Mouse (Mus musculus): Measurements from ENCODE around the gene Creb3. TPM values are rescaled to one million over a fixed set of nuclear protein-coding genes. Genes with fewer than 3 reads are reported as not detected.
"Not testable (repeated sequence)": the region's sequence is repeated elsewhere in the genome, so short reads cannot be mapped to it uniquely, and the experiment has no call there.

The Creb3 gene
- polyA plus RNA-seq, 1 experiment from 2014 or later: 47.2 TPM

- no peak for DNase-seq
- no peak overlapping the region for H3K27ac ChIP-seq (ENCODE audit: low read depth)
- H3K27me3 ChIP-seq (ENCODE audit: insufficient read depth, low read length): no peaks in the 10 kb centered on the region
- ATAC-seq (ENCODE audit: insufficient read depth): no peak
- TF ChIP-seq CTCF (IDR thresholded peaks at IDR 0.05; ENCODE audit: low read depth): no peak
- H3K4me2 ChIP-seq: no peak overlapping the region
- H3K4me1 ChIP-seq (ENCODE audit: insufficient read depth): no peaks in the 10 kb centered on the region
- no peak overlapping the region for H3K9ac ChIP-seq
- peaks cover 100% of the 10 kb centered on the region for H3K36me3 ChIP-seq (ENCODE audit: insufficient read depth)
- no peaks in the 10 kb centered on the region for H3K9me3 ChIP-seq (ENCODE audit: low read depth, low read length)
- 89% methylated on average over 9 of the region's 9 CpGs for WGBS
- no peak overlapping the region for H3K4me3 ChIP-seq (ENCODE audit: low read depth, low read length)
Measured at GRCm38 (mm10) chr4:43536031-43536430, 26.1 kb upstream of the Creb3 start.

- Histone ChIP-seq H3K9me3 (ENCODE audit: low read depth, low read length) (no peaks in the 10 kb centered on the region), H3K36me3 (ENCODE audit: insufficient read depth) (peaks cover 100% of the 10 kb centered on the region), H3K4me1 (ENCODE audit: insufficient read depth) (no peaks in the 10 kb centered on the region), H3K4me3 (ENCODE audit: low read depth, low read length) (no peak overlapping the region), H3K4me2 (no peak overlapping the region), H3K27ac (ENCODE audit: low read depth) (no peak overlapping the region), H3K9ac (no peak overlapping the region), H3K27me3 (ENCODE audit: insufficient read depth, low read length) (no peaks in the 10 kb centered on the region)
- no peak for TF ChIP-seq CTCF (IDR thresholded peaks at IDR 0.05; ENCODE audit: low read depth)
- WGBS: 77% methylated on average over 3 of the region's 3 CpGs
- ATAC-seq (ENCODE audit: insufficient read depth) (no peak), DNase-seq (no peak)
Measured at GRCm38 (mm10) chr4:43542044-43542443, 20.1 kb upstream of the Creb3 start.

- Histone ChIP-seq H3K4me1 (ENCODE audit: insufficient read depth) (no peaks in the 10 kb centered on the region), H3K27ac (ENCODE audit: low read depth) (no peak overlapping the region), H3K27me3 (ENCODE audit: insufficient read depth, low read length) (no peaks in the 10 kb centered on the region), H3K4me3 (ENCODE audit: low read depth, low read length) (no peak overlapping the region), H3K4me2 (no peak overlapping the region), H3K36me3 (ENCODE audit: insufficient read depth) (peaks cover 100% of the 10 kb centered on the region), H3K9ac (no peak overlapping the region), H3K9me3 (ENCODE audit: low read depth, low read length) (no peaks in the 10 kb centered on the region)
- DNase-seq: no peak
- ATAC-seq (ENCODE audit: insufficient read depth): no peak
- WGBS: 91% methylated on average over 12 of the region's 12 CpGs
- TF ChIP-seq CTCF (IDR thresholded peaks at IDR 0.05; ENCODE audit: low read depth): no peak
Measured at GRCm38 (mm10) chr4:43546375-43547047, 15.6 kb upstream of the Creb3 start.

GRCm38 (mm10) chr4:43547160-43547559 lies 15.0 kb upstream of the Creb3 start:
- H3K9ac ChIP-seq: no peak overlapping the region
- peaks cover 100% of the 10 kb centered on the region for H3K36me3 ChIP-seq (ENCODE audit: insufficient read depth)
- no peak for DNase-seq
- no peak overlapping the region for H3K4me3 ChIP-seq (ENCODE audit: low read depth, low read length)
- no peak for TF ChIP-seq CTCF (IDR thresholded peaks at IDR 0.05; ENCODE audit: low read depth)
- WGBS: 92% methylated on average over 8 of the region's 8 CpGs
- H3K4me2 ChIP-seq: no peak overlapping the region
- no peak overlapping the region for H3K27ac ChIP-seq (ENCODE audit: low read depth)
- H3K27me3 ChIP-seq (ENCODE audit: insufficient read depth, low read length): no peaks in the 10 kb centered on the region
- no peaks in the 10 kb centered on the region for H3K4me1 ChIP-seq (ENCODE audit: insufficient read depth)
- ATAC-seq (ENCODE audit: insufficient read depth): no peak
- no peaks in the 10 kb centered on the region for H3K9me3 ChIP-seq (ENCODE audit: low read depth, low read length)

GRCm38 (mm10) chr4:43549055-43549454 lies 13.1 kb upstream of the Creb3 start:
- Histone ChIP-seq H3K4me2 (no peak overlapping the region), H3K36me3 (ENCODE audit: insufficient read depth) (peaks cover 100% of the 10 kb centered on the region), H3K4me3 (ENCODE audit: low read depth, low read length) (no peak overlapping the region), H3K27me3 (ENCODE audit: insufficient read depth, low read length) (no peaks in the 10 kb centered on the region), H3K4me1 (ENCODE audit: insufficient read depth) (no peaks in the 10 kb centered on the region), H3K9me3 (ENCODE audit: low read depth, low read length) (no peaks in the 10 kb centered on the region), H3K9ac (no peak overlapping the region), H3K27ac (ENCODE audit: low read depth) (no peak overlapping the region)
- WGBS: 90% methylated on average over 12 of the region's 12 CpGs
- ATAC-seq (ENCODE audit: insufficient read depth): no peak
- TF ChIP-seq CTCF (IDR thresholded peaks at IDR 0.05; ENCODE audit: low read depth): no peak
- no peak for DNase-seq

- not testable (repeated sequence) for H3K27me3 ChIP-seq (ENCODE audit: insufficient read depth, low read length); H3K4me2 ChIP-seq
- WGBS: 80% methylated on average over 6 of the region's 6 CpGs
Measured at GRCm38 (mm10) chr4:43551854-43552253, 10.3 kb upstream of the Creb3 start.

GRCm38 (mm10) chr4:43552437-43552836 lies 9.7 kb upstream of the Creb3 start:
- no peak for TF ChIP-seq CTCF (IDR thresholded peaks at IDR 0.05; ENCODE audit: low read depth)
- ATAC-seq (ENCODE audit: insufficient read depth) (no peak), DNase-seq (no peak)
- Histone ChIP-seq H3K9ac (no peak overlapping the region), H3K4me3 (ENCODE audit: low read depth, low read length) (no peak overlapping the region), H3K4me1 (ENCODE audit: insufficient read depth) (peaks cover 1% of the 10 kb centered on the region; the same call in 1 of the 2 replicates), H3K9me3 (ENCODE audit: low read depth, low read length) (no peaks in the 10 kb centered on the region), H3K27me3 (ENCODE audit: insufficient read depth, low read length) (no peaks in the 10 kb centered on the region), H3K36me3 (ENCODE audit: insufficient read depth) (peaks cover 94% of the 10 kb centered on the region), H3K4me2 (no peak overlapping the region), H3K27ac (ENCODE audit: low read depth) (no peak overlapping the region)
- WGBS: 97% methylated on average over 5 of the region's 5 CpGs

More at GRCm38 (mm10) chr4:43551854-43552253, 10.3 kb upstream of the Creb3 start:
- not testable (repeated sequence) for ATAC-seq (ENCODE audit: insufficient read depth); H3K4me1 ChIP-seq (ENCODE audit: insufficient read depth); H3K4me3 ChIP-seq (ENCODE audit: low read depth, low read length); H3K9me3 ChIP-seq (ENCODE audit: low read depth, low read length); H3K9ac ChIP-seq; H3K27ac ChIP-seq (ENCODE audit: low read depth); DNase-seq
- H3K36me3 ChIP-seq (ENCODE audit: insufficient read depth): peaks cover 100% of the 10 kb centered on the region

Data from lung, embryonic 14.5 days (tissue).